Mouse (Mus musculus): ENCODE results near the gene Irgq.
"Not testable (repeated sequence)": the region's sequence is repeated elsewhere in the genome, so short reads cannot be mapped to it uniquely, and the experiment has no call there.

DNA sequence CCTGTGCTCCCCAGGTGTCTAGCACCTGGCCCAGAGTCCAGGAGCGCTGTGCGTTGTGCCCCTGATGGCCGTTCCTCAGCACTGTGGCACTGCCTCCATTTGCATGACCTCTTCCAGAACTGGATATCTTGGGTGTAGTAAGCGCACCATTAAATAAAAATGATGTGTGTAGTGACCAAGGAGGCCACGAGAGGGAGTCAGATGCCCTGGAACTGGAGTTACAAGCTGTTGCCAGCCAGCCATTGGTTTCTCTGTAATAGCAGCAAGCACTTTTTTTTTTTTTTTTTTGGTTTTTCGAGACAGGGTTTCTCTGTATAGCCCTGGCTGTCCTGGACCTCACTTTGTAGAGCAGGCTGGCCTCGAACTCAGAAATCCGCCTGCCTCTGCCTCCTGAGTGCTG, 14.2 kb upstream of the Irgq start:
- not testable (repeated sequence) for TF ChIP-seq POLR2A, CTCF (IDR thresholded peaks at IDR 0.05; ENCODE audit: insufficient read depth, low read depth, low read length)
